Mouse (Mus musculus): ENCODE measurements at regions not wholly inside any gene's neighbourhood (a gene's known extent, or its start where the extent isn't known, plus 50 kb on each side); places are given as distances from the start of the nearest gene placed in this dataset.

DNA sequence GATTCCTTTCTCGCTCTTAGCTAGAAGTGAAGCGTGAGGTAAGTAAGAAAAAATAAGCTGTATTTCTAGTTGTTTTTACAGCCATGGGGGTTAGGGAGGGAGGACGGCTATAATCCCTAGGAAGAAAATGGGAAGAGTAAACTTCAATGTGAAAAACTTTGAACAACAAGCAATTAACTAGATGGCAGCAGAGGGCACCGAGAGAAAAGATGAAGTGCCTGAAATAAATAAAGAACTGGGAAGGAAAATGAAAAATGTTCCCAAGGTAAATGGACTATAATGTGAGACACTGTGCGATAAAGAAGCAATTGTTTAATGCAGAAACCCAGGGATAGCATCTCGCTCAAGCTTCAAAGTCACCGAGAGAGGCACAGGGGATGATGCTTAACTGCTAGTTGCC is 1614.4 kb upstream of the Gm6569 start:
- no peak for TF ChIP-seq EP300 (IDR thresholded peaks at IDR 0.05; ENCODE audit: low read depth)
- TF ChIP-seq CTCF (IDR thresholded peaks at IDR 0.05; ENCODE audit: low read depth) = no peak
